Mouse (Mus musculus): Measurements from ENCODE around the gene Rpia. TPM values are rescaled to one million over a fixed set of nuclear protein-coding genes. Genes with fewer than 3 reads are reported as not detected.

The Rpia gene
- polyA plus RNA-seq, 1 experiment from 2014 or later = 3.3 TPM

GRCm38 (mm10) chr6:70792644-70793043 lies 612 bp upstream of the Rpia start:
- Histone ChIP-seq H3K27ac (no peak overlapping the region), H3K9ac (peak overlapping the region; percentile 82), H3K4me2 (peak overlapping the region; percentile 92), H3K4me3 (peak overlapping the region; percentile 88), H3K9me3 (no peaks in the 10 kb centered on the region), H3K4me1 (replicated peaks) (peaks cover 25% of the 10 kb centered on the region), H3K36me3 (no peaks in the 10 kb centered on the region; the same call in 1 of the 2 replicates), H3K27me3 (no peaks in the 10 kb centered on the region)
- WGBS = 44% methylated on average over 8 of the region's 8 CpGs
- ATAC-seq (ENCODE audit: low FRiP score) = peak; percentile 37

- Histone ChIP-seq H3K9me3 (no peaks in the 10 kb centered on the region), H3K27me3 (no peaks in the 10 kb centered on the region), H3K4me1 (replicated peaks) (peaks cover 33% of the 10 kb centered on the region), H3K4me2 (peak overlapping the region; percentile 92), H3K4me3 (peak overlapping the region; percentile 88), H3K27ac (peak overlapping the region; percentile 70), H3K36me3 (no peaks in the 10 kb centered on the region; the same call in 1 of the 2 replicates), H3K9ac (peak overlapping the region; percentile 82)
- 7% methylated on average over 18 of the region's 18 CpGs for WGBS
- ATAC-seq (ENCODE audit: low FRiP score) = peak; percentile 55
Measured at GRCm38 (mm10) chr6:70790852-70791761, 925 bp downstream of the Rpia start.

DNA sequence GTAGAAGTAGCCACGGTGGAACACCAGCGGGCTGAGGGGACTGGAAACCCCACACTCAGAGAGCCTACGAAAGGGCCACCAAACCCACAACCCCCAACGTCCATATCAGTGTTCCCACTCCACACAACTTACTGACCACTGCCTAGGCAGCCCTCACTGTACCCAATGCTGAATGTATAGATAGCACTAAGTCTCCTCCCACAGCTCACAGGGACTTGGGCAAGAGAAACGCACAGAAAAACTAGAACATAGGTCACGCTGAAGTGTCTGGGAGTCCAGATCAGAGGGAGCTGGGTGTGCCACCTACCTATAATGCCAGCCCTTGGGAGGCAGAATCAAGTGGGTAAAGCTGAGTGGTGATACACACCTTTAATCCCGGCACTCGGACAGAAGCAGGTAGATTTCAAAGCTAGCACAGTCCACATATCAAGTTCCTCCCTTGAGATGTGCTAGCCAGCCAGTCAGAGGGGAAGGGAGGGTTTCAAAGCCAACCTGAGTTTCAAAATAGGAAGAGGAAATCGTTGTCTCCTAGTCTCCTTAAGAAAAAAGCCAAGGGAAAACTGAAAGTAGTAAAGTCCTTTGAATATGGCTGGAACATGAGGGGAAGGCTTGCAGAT lies 1.9 kb downstream of the Rpia start:
- Histone ChIP-seq H3K27me3 (no peaks in the 10 kb centered on the region), H3K9ac (peak overlapping the region; percentile 30; the same call in 1 of the 2 replicates), H3K4me2 (peak overlapping the region; percentile 92), H3K36me3 (peaks cover 2% of the 10 kb centered on the region; the same call in 1 of the 2 replicates), H3K4me1 (replicated peaks) (peaks cover 39% of the 10 kb centered on the region), H3K9me3 (no peaks in the 10 kb centered on the region), H3K27ac (no peak overlapping the region), H3K4me3 (peak overlapping the region; percentile 88)
- no peak for ATAC-seq (ENCODE audit: low FRiP score)
- WGBS = 86% methylated on average over 9 of the region's 9 CpGs

GRCm38 (mm10) chr6:70789134-70789533 lies 2.9 kb downstream of the Rpia start:
- peaks cover 39% of the 10 kb centered on the region for H3K4me1 ChIP-seq (replicated peaks)
- no peaks in the 10 kb centered on the region for H3K9me3 ChIP-seq
- 96% methylated on average over 3 of the region's 3 CpGs for WGBS
- no peak for ATAC-seq (ENCODE audit: low FRiP score)
- no peak overlapping the region for H3K4me3 ChIP-seq
- no peak overlapping the region for H3K4me2 ChIP-seq
- no peaks in the 10 kb centered on the region for H3K27me3 ChIP-seq
- H3K27ac ChIP-seq = no peak overlapping the region
- peaks cover 10% of the 10 kb centered on the region for H3K36me3 ChIP-seq
- H3K9ac ChIP-seq = no peak overlapping the region

DNA sequence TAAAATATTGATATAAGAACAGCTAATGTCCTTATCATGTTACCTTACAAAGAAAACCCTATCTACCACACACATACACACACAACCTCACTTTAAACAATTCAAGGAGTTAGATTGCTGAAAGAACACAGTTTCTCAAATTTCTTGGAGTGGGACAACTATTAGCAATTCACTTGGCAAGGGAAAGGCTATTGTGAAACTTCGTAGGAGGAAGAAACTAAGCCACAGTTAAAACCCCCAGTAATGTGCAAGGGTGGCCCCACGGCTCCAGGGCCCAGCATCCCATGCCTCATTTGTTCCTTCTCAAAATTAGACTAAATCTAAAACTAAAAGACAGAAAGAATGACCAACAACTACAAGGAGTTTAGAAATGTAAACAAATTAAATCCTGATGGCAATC lies 4.5 kb downstream of the Rpia start:
- no peak overlapping the region for H3K27ac ChIP-seq
- H3K4me3 ChIP-seq = no peak overlapping the region
- H3K27me3 ChIP-seq = no peaks in the 10 kb centered on the region
- ATAC-seq (ENCODE audit: low FRiP score) = no peak
- H3K9ac ChIP-seq = no peak overlapping the region
- WGBS = 75% methylated on average over 2 of the region's 2 CpGs
- H3K4me1 ChIP-seq (replicated peaks) = peaks cover 34% of the 10 kb centered on the region
- peaks cover 22% of the 10 kb centered on the region for H3K36me3 ChIP-seq
- no peaks in the 10 kb centered on the region for H3K9me3 ChIP-seq
- no peak overlapping the region for H3K4me2 ChIP-seq

GRCm38 (mm10) chr6:70785852-70786251 lies 6.2 kb downstream of the Rpia start:
- H3K36me3 ChIP-seq = peaks cover 25% of the 10 kb centered on the region
- no peak overlapping the region for H3K4me2 ChIP-seq
- H3K27ac ChIP-seq = no peak overlapping the region
- no peaks in the 10 kb centered on the region for H3K27me3 ChIP-seq
- no peaks in the 10 kb centered on the region for H3K9me3 ChIP-seq
- H3K9ac ChIP-seq = no peak overlapping the region
- H3K4me3 ChIP-seq = no peak overlapping the region
- peaks cover 29% of the 10 kb centered on the region for H3K4me1 ChIP-seq (replicated peaks)
- ATAC-seq (ENCODE audit: low FRiP score) = peak; percentile 26; the same call in 1 of the 2 replicates
- WGBS = 23% methylated on average over 3 of the region's 3 CpGs

- no peak overlapping the region for H3K4me3 ChIP-seq
- no peaks in the 10 kb centered on the region for H3K9me3 ChIP-seq
- peaks cover 19% of the 10 kb centered on the region for H3K4me1 ChIP-seq (replicated peaks)
- no peak overlapping the region for H3K27ac ChIP-seq
- H3K27me3 ChIP-seq = no peaks in the 10 kb centered on the region
- H3K36me3 ChIP-seq = peaks cover 25% of the 10 kb centered on the region
- no peak overlapping the region for H3K9ac ChIP-seq
- ATAC-seq (ENCODE audit: low FRiP score) = no peak
- H3K4me2 ChIP-seq = no peak overlapping the region
- WGBS = 92% methylated on average over 3 of the region's 3 CpGs
Measured at GRCm38 (mm10) chr6:70784811-70785210, 7.2 kb downstream of the Rpia start.

- no peaks in the 10 kb centered on the region for H3K27me3 ChIP-seq
- no peak overlapping the region for H3K4me3 ChIP-seq
- H3K9me3 ChIP-seq = no peaks in the 10 kb centered on the region
- no peak overlapping the region for H3K9ac ChIP-seq
- H3K4me2 ChIP-seq = no peak overlapping the region
- no peak overlapping the region for H3K27ac ChIP-seq
- 92% methylated on average over 2 of the region's 2 CpGs for whole genome bisulfite sequencing
- H3K4me1 ChIP-seq (replicated peaks) = peaks cover 8% of the 10 kb centered on the region
- H3K36me3 ChIP-seq = peaks cover 31% of the 10 kb centered on the region
- ATAC-seq (ENCODE audit: low FRiP score) = no peak
Measured at GRCm38 (mm10) chr6:70781336-70781735, 10.7 kb downstream of the Rpia start.

DNA sequence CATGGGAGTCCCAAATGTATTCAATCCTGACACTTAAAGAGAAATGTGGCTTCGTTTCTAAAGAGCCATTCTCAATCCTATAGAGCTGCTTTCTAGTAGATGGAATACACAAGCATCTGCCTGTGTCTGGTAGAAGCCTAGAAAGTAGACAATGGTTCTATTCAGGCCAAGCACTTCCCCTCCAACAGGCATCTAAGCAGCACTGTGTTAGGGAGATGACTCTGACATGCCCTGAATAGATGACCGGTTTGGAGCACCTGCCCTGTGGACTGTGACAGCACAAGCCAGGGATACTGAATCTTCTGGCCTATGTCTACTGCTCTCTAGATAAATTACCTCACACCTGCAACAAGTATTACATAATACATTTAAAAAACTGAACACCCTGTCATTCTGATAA lies 17.7 kb downstream of the Rpia start:
- H3K27ac ChIP-seq = no peak overlapping the region
- no peak overlapping the region for H3K9ac ChIP-seq
- H3K4me2 ChIP-seq = no peak overlapping the region
- peaks cover 65% of the 10 kb centered on the region for H3K36me3 ChIP-seq
- no peak for ATAC-seq (ENCODE audit: low FRiP score)
- 29% methylated on average over 2 of the region's 2 CpGs for WGBS
- no peaks in the 10 kb centered on the region for H3K9me3 ChIP-seq
- no peak overlapping the region for H3K4me3 ChIP-seq
- H3K27me3 ChIP-seq = no peaks in the 10 kb centered on the region
- 0 out of 2 replicates have a peak, but pooled peaks cover 3% of the 10 kb centered on the region for H3K4me1 ChIP-seq (replicated peaks)

- peak overlapping the region; percentile 52; the same call in 1 of the 2 replicates for H3K27ac ChIP-seq
- no peaks in the 10 kb centered on the region for H3K27me3 ChIP-seq
- no peak overlapping the region for H3K9ac ChIP-seq
- H3K36me3 ChIP-seq = peaks cover 66% of the 10 kb centered on the region
- no peak for ATAC-seq (ENCODE audit: low FRiP score)
- 0 out of 2 replicates have a peak, but pooled peaks cover 3% of the 10 kb centered on the region for H3K4me1 ChIP-seq (replicated peaks)
- H3K9me3 ChIP-seq = no peaks in the 10 kb centered on the region
- H3K4me3 ChIP-seq = no peak overlapping the region
- 83% methylated on average over 5 of the region's 5 CpGs for WGBS
- H3K4me2 ChIP-seq = no peak overlapping the region
Measured at GRCm38 (mm10) chr6:70773769-70774168, 18.3 kb downstream of the Rpia start.

GRCm38 (mm10) chr6:70768769-70769168 lies 23.3 kb downstream of the Rpia start:
- Histone ChIP-seq H3K27ac (no peak overlapping the region), H3K9me3 (no peaks in the 10 kb centered on the region), H3K27me3 (no peaks in the 10 kb centered on the region), H3K9ac (no peak overlapping the region), H3K36me3 (peaks cover 79% of the 10 kb centered on the region), H3K4me3 (no peak overlapping the region), H3K4me1 (replicated peaks) (0 out of 2 replicates have a peak, but pooled peaks cover under 1% of the 10 kb centered on the region), H3K4me2 (no peak overlapping the region)
- 34% methylated on average over 6 of the region's 6 CpGs for WGBS
- ATAC-seq (ENCODE audit: low FRiP score) = peak; percentile 70

DNA sequence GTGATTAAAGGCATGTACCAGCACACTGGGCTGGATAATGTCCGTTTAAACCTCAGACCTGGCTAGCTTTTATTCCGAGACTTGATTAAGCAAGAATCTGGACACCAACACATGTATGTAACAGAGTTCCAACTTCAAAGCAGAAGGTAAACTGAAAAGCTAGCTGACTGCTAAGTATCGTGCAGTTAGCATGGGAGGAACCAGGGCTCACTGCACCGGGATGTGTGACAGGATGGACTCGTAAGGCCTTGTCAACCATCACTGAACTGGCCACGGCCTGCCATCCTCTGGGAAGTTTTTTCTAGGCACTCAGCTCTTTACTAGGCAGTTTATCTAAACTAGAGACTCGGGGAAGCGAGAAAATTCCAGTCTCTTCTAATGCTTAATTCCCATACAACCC lies 27.0 kb downstream of the Rpia start:
- H3K27me3 ChIP-seq = no peaks in the 10 kb centered on the region
- H3K9me3 ChIP-seq = no peaks in the 10 kb centered on the region
- no peak overlapping the region for H3K4me3 ChIP-seq
- H3K27ac ChIP-seq = no peak overlapping the region
- no peak overlapping the region for H3K9ac ChIP-seq
- H3K4me1 ChIP-seq (replicated peaks) = no peaks in the 10 kb centered on the region
- peaks cover 42% of the 10 kb centered on the region for H3K36me3 ChIP-seq
- WGBS = 93% methylated on average over 8 of the region's 8 CpGs
- no peak for ATAC-seq (ENCODE audit: low FRiP score)
- no peak overlapping the region for H3K4me2 ChIP-seq

All from hindbrain, embryonic 13.5 days (tissue).